Mouse (Mus musculus) spleen, adult 2 months (tissue): ENCODE data around the gene Rec8.

ENCODE experiments used
- CTCF ChIP-seq: fragments of 200-500 bp; IDR thresholded peaks from 2 replicates; pipeline ENCODE4 v1.5.1; 2011; ENCODE audit warnings: mild to moderate bottlenecking, inconsistent platforms; ENCODE audit not compliant: insufficient read depth, insufficient read length, insufficient replicate concordance; ENCODE audit errors: extremely low read depth
- POLR2A ChIP-seq: fragments of 200-500 bp; IDR thresholded peaks from 2 replicates; pipeline ENCODE4 v1.6.1; 2011; ENCODE audit warnings: low read depth, low read length, inconsistent platforms

DNA sequence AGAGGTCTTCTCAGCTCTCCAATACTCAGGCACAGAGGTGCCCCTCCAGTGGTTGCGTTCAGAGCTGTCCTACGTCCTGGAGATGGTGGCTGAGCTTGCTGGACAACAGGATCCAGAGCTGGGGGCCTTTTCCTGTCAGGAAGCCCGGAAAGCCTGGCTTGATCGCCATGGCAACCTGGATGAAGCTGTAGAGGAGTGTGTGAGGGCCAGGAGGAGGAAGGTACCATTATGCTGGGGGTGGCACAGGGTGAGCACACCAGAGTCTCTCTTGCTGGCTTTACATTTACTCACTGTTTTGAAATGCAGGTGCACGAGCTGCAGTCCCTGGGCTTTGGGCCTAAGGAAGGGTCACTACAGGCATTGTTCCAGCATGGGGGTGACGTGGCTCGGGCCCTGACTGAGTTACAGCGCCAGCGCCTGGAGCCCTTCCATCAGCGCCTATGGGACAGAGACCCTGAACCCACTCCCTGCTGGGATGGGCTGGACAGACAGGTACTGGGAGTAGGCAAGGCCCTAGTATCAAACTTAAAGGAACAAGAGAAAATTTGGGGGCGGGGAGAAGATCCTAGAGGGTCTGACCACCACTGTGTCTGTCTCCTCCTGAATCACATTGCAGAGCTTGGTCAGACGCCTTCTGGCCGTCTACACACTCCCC is 21.7 kb upstream of the Rec8 start:
- no peak for TF ChIP-seq POLR2A
- TF ChIP-seq CTCF = no peak
